Mouse (Mus musculus) layer of hippocampus, adult 2 months (tissue): ENCODE measurements around the gene Cyp17a1. TPM values are rescaled to one million over a fixed set of nuclear protein-coding genes. Genes with fewer than 3 reads are reported as not detected.

ENCODE experiments used
- DNase-seq, 2 experiments: peaks; one replicate each; pipeline ENCODE4 v3.0.0; 2022; ENCODE audit warnings: low spot score in 2 of 2
- H3K27ac ChIP-seq: fragments of 200-600 bp; 2 replicates; pipeline ENCODE4 v1.8.1; 2022
- H3K4me3 ChIP-seq: fragments of 200-600 bp; 2 replicates; pipeline ENCODE4 v1.8.1; 2022; ENCODE audit warnings: mild to moderate bottlenecking
- CTCF ChIP-seq: fragments of 200-600 bp; conservative IDR thresholded peaks from 2 replicates; pipeline ENCODE4 v1.8.1; 2022; ENCODE audit warnings: antibody characterized with exemption, mild to moderate bottlenecking, moderate library complexity
- total RNA-seq, 2 experiments: library from RNA; stranded (reverse); gene quantifications; 2 replicates each; pipeline ENCODE4 v1.2.3; 2021

Gene Cyp17a1
- total RNA-seq, 2 experiments from 2014 or later = not detected

GRCm38 (mm10) chr19:46625519-46625918 lies 47.5 kb downstream of the Cyp17a1 start:
- Histone ChIP-seq H3K4me3 (no peak overlapping the region), H3K27ac (no peak overlapping the region)
- no peak for TF ChIP-seq CTCF
- DNase-seq = no peak

DNA sequence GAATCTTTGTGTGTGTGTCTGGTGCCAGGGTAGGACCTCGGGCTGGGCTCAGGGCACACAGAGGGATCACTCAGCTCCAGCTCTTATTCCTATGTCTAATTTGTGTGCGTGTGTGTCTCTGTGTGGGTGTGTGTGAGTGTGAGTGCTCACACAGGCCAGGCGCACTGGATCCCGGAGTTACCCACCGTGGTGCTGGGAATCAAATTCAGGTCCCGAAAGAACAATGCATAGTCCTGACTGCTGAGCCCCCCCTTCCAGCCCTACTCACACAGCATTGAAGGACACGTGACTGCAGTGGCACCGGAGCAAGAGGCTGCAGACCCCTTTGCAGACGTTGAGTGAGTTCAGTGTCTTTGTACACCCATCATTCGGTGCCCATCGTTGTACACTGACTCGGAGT lies 48.0 kb downstream of the Cyp17a1 start:
- no peak overlapping the region for H3K4me3 ChIP-seq
- H3K27ac ChIP-seq = no peak overlapping the region; the same call in 1 of the 2 replicates

DNA sequence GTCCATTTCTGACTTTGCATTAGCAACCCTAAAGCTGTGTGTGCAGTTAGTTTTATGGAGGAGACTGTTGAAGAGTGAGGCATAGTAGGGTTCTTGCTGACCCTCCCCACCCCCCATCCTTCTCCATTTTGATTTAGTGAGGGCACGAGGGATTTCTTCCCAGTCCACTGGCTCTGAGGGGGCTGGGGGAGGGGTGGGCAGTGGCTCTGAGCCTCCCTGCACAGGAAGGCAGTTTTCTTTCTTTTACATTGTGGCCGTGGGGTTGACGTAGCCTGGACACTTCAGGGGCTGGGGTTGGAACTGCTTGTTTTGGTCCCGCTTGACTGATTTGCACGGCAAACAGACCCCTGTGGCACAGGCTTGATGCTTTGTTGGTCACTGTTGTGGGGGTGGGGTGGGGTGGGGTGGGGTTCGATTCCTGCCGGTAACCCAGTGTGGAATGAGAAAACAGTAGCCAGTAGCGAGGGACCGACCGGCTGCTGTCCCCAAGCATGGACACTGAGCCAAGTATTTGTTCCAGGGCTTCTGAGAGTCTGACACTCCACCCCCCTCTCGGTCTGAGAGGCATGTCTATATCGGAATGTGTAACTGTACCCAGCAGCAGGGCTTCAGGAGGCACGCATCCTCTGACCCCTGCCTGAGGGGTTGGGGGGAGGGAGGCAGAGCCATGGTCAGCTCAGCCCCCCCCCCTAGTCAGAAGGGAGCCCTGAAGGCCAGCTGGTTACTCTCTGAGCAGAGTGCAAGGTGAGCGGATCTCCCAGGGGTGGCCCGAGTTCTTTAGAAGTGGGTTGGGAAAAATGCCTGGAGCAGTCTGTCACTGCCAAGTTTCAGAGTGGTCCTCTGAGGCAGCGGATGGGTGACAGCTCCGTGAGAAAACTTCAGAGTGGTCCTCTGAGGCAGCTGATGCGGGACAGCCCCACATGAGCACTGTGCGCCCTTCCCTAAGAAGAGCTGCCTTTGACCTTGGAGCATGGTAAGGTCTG lies 48.9 kb downstream of the Cyp17a1 start:
- TF ChIP-seq CTCF = no peak
- Histone ChIP-seq H3K27ac (peak overlapping the region; percentile 70), H3K4me3 (peak overlapping the region; percentile 10)
- no peak for DNase-seq

More for the DNA sequence above, 48.0 kb downstream of the Cyp17a1 start:
- no peak for DNase-seq
- TF ChIP-seq CTCF = no peak

- no peak for TF ChIP-seq CTCF
- Histone ChIP-seq H3K27ac (peak overlapping the region; percentile 75), H3K4me3 (peak overlapping the region; percentile 13)
- no peak for DNase-seq
These were observed 49.7 kb downstream of the Cyp17a1 start for GRCm38 (mm10) chr19:46623194-46623667.

GRCm38 (mm10) chr19:46622659-46623193 lies 50.2 kb downstream of the Cyp17a1 start:
- Histone ChIP-seq H3K4me3 (peak overlapping the region; percentile 13; the same call in 1 of the 2 replicates), H3K27ac (peak overlapping the region; percentile 75)
- TF ChIP-seq CTCF = no peak
- DNase-seq = no peak

GRCm38 (mm10) chr19:46621236-46622183 lies 51.5 kb downstream of the Cyp17a1 start:
- Histone ChIP-seq H3K4me3 (no peak overlapping the region), H3K27ac (peak overlapping the region; percentile 32)
- TF ChIP-seq CTCF = no peak
- no peak for DNase-seq

DNA sequence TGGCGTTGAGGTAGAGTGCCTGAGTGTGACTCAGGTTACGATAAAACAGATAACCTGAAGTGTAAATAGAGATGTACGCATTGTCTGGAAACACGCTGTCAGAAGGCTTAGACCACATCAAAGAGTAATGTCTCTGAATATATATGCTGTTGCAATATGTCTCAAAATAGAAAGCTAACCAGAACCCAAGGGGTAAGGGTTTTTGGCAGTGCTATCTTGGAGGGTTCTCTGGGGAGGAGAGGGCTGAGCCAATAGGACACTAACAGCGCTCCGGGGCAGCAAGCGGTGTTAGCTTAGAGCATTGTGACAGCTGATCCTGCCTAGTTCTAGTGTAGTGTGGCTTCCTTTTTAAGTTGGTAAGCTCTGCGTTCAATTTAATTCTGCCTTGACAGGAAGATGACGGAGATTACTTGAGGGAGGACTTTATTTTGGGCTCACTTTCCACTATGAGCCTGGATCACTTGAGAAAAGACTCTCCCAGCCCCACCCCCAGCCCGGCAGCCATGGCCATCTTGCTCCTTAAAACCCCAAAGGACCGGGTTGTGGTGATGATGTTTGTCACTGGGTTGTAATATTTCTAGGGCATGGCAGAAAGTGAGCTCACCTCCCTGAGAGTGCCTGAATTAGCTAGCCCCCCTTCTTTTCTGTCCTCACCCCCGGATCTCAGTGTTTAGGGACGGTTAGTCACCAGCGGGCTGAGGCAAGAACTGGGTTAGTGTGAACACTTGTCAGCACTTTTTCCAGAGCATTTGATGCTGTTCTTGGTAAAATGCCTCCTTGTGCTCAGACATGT lies 52.8 kb downstream of the Cyp17a1 start:
- H3K4me3 ChIP-seq = no peak overlapping the region
- H3K27ac ChIP-seq = peak overlapping the region; percentile 32; the same call in 1 of the 2 replicates
- DNase-seq = no peak
- TF ChIP-seq CTCF = no peak

DNA sequence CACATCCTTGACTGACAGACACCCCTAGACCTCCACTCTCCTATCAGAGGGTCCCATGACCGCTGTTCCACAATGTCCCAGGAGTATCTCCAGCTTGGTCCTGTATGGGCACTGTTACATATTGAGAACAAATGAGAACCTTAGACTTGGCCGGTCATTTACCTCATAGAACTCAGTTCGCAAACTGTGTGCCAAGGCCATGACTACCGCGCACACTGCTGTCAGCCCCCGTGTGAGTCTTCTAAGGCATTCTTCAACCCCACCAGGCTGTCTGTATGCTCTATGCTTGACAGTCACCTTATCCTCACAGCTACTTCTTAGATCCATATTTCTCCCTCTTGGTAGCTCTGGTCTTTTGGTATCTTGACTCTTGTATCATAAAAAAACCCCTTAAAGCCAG lies 53.5 kb downstream of the Cyp17a1 start:
- Histone ChIP-seq H3K4me3 (no peak overlapping the region), H3K27ac (no peak overlapping the region)
- no peak for TF ChIP-seq CTCF
- no peak for DNase-seq

DNA sequence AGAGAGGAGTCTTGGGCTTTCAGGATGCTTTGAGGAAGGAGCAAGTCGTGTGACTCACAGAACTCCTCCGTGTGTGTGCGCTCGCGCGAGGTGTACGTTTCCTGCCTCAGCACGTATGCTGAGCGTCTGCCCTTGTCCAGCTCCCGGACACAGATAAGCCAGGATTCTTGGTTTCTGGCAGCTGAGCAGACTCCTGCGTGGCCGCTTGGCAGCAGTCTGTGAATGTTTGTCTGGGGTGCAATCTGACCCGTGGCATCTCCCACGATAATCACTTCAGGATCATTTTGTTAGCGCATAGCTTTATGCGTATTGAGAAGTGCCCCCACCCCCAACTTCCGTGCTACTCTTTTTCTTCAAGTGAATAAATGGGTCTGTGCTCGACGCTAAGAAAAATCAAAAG lies 54.0 kb downstream of the Cyp17a1 start:
- no peak overlapping the region for H3K4me3 ChIP-seq
- TF ChIP-seq CTCF = no peak
- no peak for DNase-seq
- no peak overlapping the region for H3K27ac ChIP-seq

GRCm38 (mm10) chr19:46618322-46618721 lies 54.6 kb downstream of the Cyp17a1 start:
- no peak for TF ChIP-seq CTCF
- no peak for DNase-seq
- Histone ChIP-seq H3K4me3 (no peak overlapping the region), H3K27ac (no peak overlapping the region)

DNA sequence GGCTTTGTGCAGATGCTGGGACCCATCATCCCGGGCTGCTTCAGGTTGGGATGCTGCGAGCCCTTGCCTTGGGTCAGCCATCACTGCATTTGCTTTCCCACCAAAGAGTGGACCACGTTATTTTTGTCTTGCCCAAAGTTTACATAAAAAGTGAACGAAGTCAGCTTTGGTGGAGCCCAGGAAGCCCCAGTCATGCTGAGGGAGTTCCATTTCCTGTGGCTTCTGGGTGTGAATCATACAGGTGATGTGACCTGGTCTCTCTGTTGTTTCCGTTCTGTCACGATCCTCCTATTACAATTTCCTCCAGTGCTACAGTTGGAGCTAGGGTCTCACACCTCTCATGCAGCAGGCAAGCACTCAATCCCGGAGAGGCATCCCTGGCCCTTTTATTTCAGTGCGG lies 55.6 kb downstream of the Cyp17a1 start:
- TF ChIP-seq CTCF = no peak
- DNase-seq = no peak
- H3K27ac ChIP-seq = no peak overlapping the region

More for the DNA sequence above, 55.6 kb downstream of the Cyp17a1 start:
- no peak overlapping the region for H3K4me3 ChIP-seq

Other genes starting within 250 kb of the Cyp17a1 start
- gene Trim8, start 171.5 kb downstream of the Cyp17a1 start, total RNA-seq = 100 to 1,000 TPM in 1 of 2 experiments, 10 to 100 TPM in 1; 99.9 to 108 TPM
- gene Arl3, start 100.0 kb downstream of the Cyp17a1 start, total RNA-seq = 100 to 1,000 TPM; 122 to 129 TPM
- 1 to 10 TPM; 7.4 to 8.3 TPM for gene Sfxn2, start 99.8 kb downstream of the Cyp17a1 start, total RNA-seq
- gene Wbp1l, start 74.1 kb downstream of the Cyp17a1 start, total RNA-seq = 10 to 100 TPM; 33.5 to 38.0 TPM
- gene Borcs7, start 16.7 kb upstream of the Cyp17a1 start, total RNA-seq = 10 to 100 TPM; 22.8 TPM
- 10 to 100 TPM; 23.1 to 25.2 TPM for gene As3mt, start 34.3 kb upstream of the Cyp17a1 start, total RNA-seq
- gene Cnnm2, start 88.4 kb upstream of the Cyp17a1 start, total RNA-seq = 10 to 100 TPM; 37.9 to 38.8 TPM